Mouse (Mus musculus) embryonic stem cell, embryonic (primary cell): ENCODE measurements around the gene Dsp.

Source experiments
- CTCF ChIA-PET, 4 experiments: fragments of 300-600 bp in 2 of 4; fragments of 350-600 bp in 2 of 4; sonication (Branson Sonifier 250); formaldehyde crosslinking; loops; one replicate each; lab custom pipeline; 2022; ENCODE audit warnings: inconsistent platforms in 2 of 4; lab: Charles Lee
- POLR2A ChIA-PET, 4 experiments: fragments of 300-600 bp in 2 of 4; fragments of 350-600 bp in 2 of 4; sonication (Branson Sonifier 250); formaldehyde crosslinking; loops; one replicate each; lab custom pipeline; 2022; ENCODE audit warnings: antibody characterized with exemption in 4 of 4, inconsistent platforms in 1 of 4; lab: Charles Lee

Gene Dsp

DNA sequence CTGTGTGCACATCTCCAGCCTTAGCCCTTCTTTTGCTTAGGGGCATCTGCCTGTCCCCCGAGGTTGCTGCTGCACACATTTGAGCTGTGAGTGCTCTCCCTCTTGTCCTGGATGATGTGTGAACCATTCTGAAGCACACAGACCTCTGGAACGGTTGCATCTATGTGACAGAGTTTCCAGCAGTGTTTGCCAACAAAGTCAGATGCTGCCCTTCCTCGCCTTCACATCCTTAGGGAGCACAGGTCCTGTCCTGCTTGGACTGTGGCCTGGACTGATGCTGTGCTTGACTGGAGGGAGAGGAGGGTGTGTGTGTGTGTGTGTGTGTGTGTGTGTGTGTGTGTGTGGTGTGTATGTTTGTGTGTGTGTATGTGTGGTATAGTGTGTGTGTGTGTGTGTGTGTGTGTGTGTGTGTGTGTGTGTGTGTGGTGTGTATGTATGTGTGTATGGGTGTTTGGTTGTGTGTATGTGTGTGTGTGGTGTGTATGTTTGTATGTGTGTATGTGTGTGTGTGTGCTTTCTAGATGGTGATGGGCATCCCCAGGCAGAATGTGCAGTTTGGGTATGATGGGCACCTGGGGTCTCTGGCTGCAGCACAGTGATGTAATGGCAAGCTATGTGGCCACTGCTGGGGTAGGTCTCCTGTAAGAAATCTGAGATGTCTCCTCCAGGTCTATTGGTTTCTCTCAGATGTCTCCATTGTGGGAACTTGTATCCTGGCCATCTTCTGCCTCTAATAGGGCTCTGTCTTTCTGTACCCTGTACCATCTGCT is 81.9 kb downstream of the Dsp start:
- ChIA-PET POLR2A (interaction anchor here in 1 of 4 experiments (1.5 kb wide), 1 partner anchor 28 kb away, joined by 5 read pairs; the partner anchor contains the start of gene Snrnp48), CTCF (no interaction called here)

DNA sequence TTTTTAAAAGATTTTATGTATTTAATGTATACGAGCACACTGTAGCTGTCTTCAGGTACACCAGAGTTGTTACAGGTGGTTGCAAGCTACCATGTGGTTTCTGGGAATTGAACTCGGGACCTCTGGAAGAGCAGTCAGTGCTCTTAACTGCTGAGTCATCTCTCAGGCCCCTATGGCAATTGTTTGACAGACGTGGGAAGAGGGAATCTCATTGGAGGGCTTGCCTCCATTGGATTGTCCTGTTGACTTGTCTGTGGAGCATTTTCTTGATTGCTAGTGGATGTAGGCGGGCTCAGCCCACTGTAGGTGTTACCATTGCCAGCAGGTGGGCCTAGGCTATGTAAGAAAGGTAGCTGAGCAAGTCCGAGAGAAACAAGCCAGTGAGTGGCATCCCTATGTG is 83.6 kb downstream of the Dsp start:
- CTCF ChIA-PET = interaction anchor here in 3 of 4 experiments (0.6 to 1.6 kb wide), 16 partner anchors 9 to 801 kb away, joined by 3 to 6 read pairs (median 4); partner anchors contain the start of gene Snrnp48 (in 1 of the 3)
- POLR2A ChIA-PET = interaction anchor here in 2 of 4 experiments (0.7 to 1.9 kb wide), 3 partner anchors 9 to 197 kb away, joined by 3 to 6 read pairs (median 3); partner anchors contain the start of gene Cage1 (in 1 of the 2)

DNA sequence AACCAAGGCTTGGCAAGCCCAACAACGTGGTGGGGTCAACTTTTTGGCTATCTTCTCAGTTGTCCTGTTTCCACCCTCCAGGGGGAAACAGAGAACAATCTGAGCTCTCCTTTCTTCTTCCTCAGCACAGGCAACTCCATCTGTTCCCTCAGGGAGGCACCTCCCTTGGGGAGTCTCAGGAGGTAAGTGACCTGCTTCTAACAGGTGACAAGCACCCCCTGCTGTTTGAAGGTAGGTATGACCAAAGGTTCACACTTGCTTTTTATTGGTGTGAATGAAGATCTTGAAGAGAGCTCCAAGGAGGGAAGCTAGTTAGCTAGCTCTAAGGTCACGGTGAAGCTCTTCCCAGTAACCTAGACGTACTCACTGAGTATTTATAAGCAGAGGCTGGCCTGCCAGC is 84.3 kb downstream of the Dsp start:
- CTCF ChIA-PET = interaction anchor here (0.5 to 1.6 kb wide), 29 partner anchors 10 to 801 kb away, joined by 3 to 6 read pairs (median 3); partner anchors contain the start of gene Snrnp48 (in 1 of the 4)
- POLR2A ChIA-PET = interaction anchor here in 3 of 4 experiments (0.5 to 1.9 kb wide), 9 partner anchors 10 to 733 kb away, joined by 3 to 6 read pairs (median 3); partner anchors contain the start of genes Snrnp48 (in 2 of the 3) and Cage1 (in 1 of the 3)

DNA sequence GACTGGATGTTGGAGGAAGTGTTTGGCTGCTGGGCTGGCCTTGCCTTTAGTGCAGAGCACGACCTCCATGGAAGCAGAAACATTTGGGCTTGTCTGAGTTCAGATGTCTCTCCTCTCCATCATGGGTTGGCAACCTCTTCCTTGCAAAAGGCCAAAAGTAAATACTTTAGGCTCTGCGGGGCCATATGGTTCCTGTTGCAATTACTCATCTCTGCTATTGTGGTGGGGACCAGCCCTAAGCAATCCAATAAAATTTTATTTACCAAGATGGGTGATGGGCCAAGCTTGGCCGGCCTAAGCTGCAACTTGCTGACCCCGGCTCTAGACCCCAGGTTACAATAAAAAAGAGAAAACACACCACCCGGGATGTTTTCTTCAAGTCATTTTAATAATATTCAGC is 97.1 kb downstream of the Dsp start:
- POLR2A ChIA-PET = no interaction called here
- CTCF ChIA-PET = interaction anchor here in 1 of 4 experiments (0.7 kb wide), 1 partner anchor 335 kb away, joined by 7 read pairs; no protein-coding TSS in a partner anchor
